Mouse (Mus musculus) olfactory bulb, adult 2 months (tissue): ENCODE measurements around the gene Ccnd3.

ENCODE experiments used
- CTCF ChIP-seq: fragments of 200-500 bp; IDR thresholded peaks from 2 replicates; pipeline ENCODE4 v1.5.1; 2012; ENCODE audit warnings: low read depth, mild to moderate bottlenecking, low read length, moderate library complexity; ENCODE audit not compliant: insufficient read depth
- POLR2A ChIP-seq: fragments of 200-500 bp; IDR thresholded peaks from 2 replicates; pipeline ENCODE4 v1.6.1; 2012; ENCODE audit warnings: mild to moderate bottlenecking, low read depth, low read length, moderate library complexity; ENCODE audit not compliant: insufficient read depth

- TF ChIP-seq CTCF (no peak), POLR2A (no peak)
Measured at GRCm38 (mm10) chr17:47625088-47625487, 120.2 kb downstream of the Ccnd3 start.
